Mouse (Mus musculus): ENCODE data around the gene Elovl6. TPM values are rescaled to one million over a fixed set of nuclear protein-coding genes. Genes with fewer than 3 reads are reported as not detected.

Gene Elovl6
- polyA plus RNA-seq, 1 experiment from 2014 or later = 37.6 TPM

GRCm38 (mm10) chr3:129621255-129621654 lies 89.1 kb downstream of the Elovl6 start:
- Histone ChIP-seq H3K27ac (ENCODE audit: low read length) (no peak overlapping the region), H3K9me3 (ENCODE audit: control insufficient read depth, low read depth, low read length) (no peaks in the 10 kb centered on the region), H3K4me1 (ENCODE audit: control insufficient read depth, insufficient read depth, low read length) (no peaks in the 10 kb centered on the region), H3K4me3 (ENCODE audit: low read depth, low read length) (no peak overlapping the region), H3K27me3 (ENCODE audit: control insufficient read depth, insufficient read depth, low read length) (no peaks in the 10 kb centered on the region), H3K36me3 (ENCODE audit: control insufficient read depth, insufficient read depth, low read length) (no peaks in the 10 kb centered on the region), H3K4me2 (replicated peaks; ENCODE audit: low read depth, low read length) (no peak overlapping the region), H3K9ac (replicated peaks; ENCODE audit: low read depth, low read length) (no peak overlapping the region)
- ATAC-seq (ENCODE audit: insufficient number of reproducible peaks, insufficient read depth, low FRiP score, low read depth) = no peak
- WGBS = 55% methylated on average over 5 of the region's 5 CpGs

- ATAC-seq (ENCODE audit: insufficient number of reproducible peaks, insufficient read depth, low FRiP score, low read depth) = no peak
- 79% methylated on average over 9 of the region's 9 CpGs for WGBS
- no peak overlapping the region for H3K9ac ChIP-seq (replicated peaks; ENCODE audit: low read depth, low read length)
Measured at GRCm38 (mm10) chr3:129622120-129622519, 90.0 kb downstream of the Elovl6 start.

GRCm38 (mm10) chr3:129622705-129623104 lies 90.5 kb downstream of the Elovl6 start:
- Histone ChIP-seq H3K4me1 (ENCODE audit: control insufficient read depth, insufficient read depth, low read length) (no peaks in the 10 kb centered on the region), H3K27ac (ENCODE audit: low read length) (no peak overlapping the region), H3K9me3 (ENCODE audit: control insufficient read depth, low read depth, low read length) (no peaks in the 10 kb centered on the region), H3K4me2 (replicated peaks; ENCODE audit: low read depth, low read length) (no peak overlapping the region), H3K27me3 (ENCODE audit: control insufficient read depth, insufficient read depth, low read length) (no peaks in the 10 kb centered on the region), H3K4me3 (ENCODE audit: low read depth, low read length) (no peak overlapping the region), H3K9ac (replicated peaks; ENCODE audit: low read depth, low read length) (no peak overlapping the region), H3K36me3 (ENCODE audit: control insufficient read depth, insufficient read depth, low read length) (no peaks in the 10 kb centered on the region)
- ATAC-seq (ENCODE audit: insufficient number of reproducible peaks, insufficient read depth, low FRiP score, low read depth) = no peak
- whole genome bisulfite sequencing = 92% methylated on average over 5 of the region's 5 CpGs

More at GRCm38 (mm10) chr3:129622120-129622519, 90.0 kb downstream of the Elovl6 start:
- H3K27me3 ChIP-seq (ENCODE audit: control insufficient read depth, insufficient read depth, low read length) = no peaks in the 10 kb centered on the region
- H3K27ac ChIP-seq (ENCODE audit: low read length) = no peak overlapping the region
- no peak overlapping the region for H3K4me2 ChIP-seq (replicated peaks; ENCODE audit: low read depth, low read length)
- H3K4me3 ChIP-seq (ENCODE audit: low read depth, low read length) = no peak overlapping the region
- H3K4me1 ChIP-seq (ENCODE audit: control insufficient read depth, insufficient read depth, low read length) = no peaks in the 10 kb centered on the region
- H3K9me3 ChIP-seq (ENCODE audit: control insufficient read depth, low read depth, low read length) = no peaks in the 10 kb centered on the region
- H3K36me3 ChIP-seq (ENCODE audit: control insufficient read depth, insufficient read depth, low read length) = no peaks in the 10 kb centered on the region

- Histone ChIP-seq H3K27ac (ENCODE audit: low read length) (no peak overlapping the region), H3K9me3 (ENCODE audit: control insufficient read depth, low read depth, low read length) (no peaks in the 10 kb centered on the region), H3K4me2 (replicated peaks; ENCODE audit: low read depth, low read length) (no peak overlapping the region), H3K4me3 (ENCODE audit: low read depth, low read length) (no peak overlapping the region), H3K27me3 (ENCODE audit: control insufficient read depth, insufficient read depth, low read length) (no peaks in the 10 kb centered on the region), H3K4me1 (ENCODE audit: control insufficient read depth, insufficient read depth, low read length) (no peaks in the 10 kb centered on the region), H3K36me3 (ENCODE audit: control insufficient read depth, insufficient read depth, low read length) (no peaks in the 10 kb centered on the region), H3K9ac (replicated peaks; ENCODE audit: low read depth, low read length) (no peak overlapping the region)
- ATAC-seq (ENCODE audit: insufficient number of reproducible peaks, insufficient read depth, low FRiP score, low read depth) = no peak
- WGBS = 95% methylated on average over 10 of the region's 10 CpGs
Measured at GRCm38 (mm10) chr3:129624193-129624805, 92.1 kb downstream of the Elovl6 start.

GRCm38 (mm10) chr3:129627281-129627680 lies 95.1 kb downstream of the Elovl6 start:
- WGBS = 73% methylated on average over 4 of the region's 4 CpGs
- Histone ChIP-seq H3K9me3 (ENCODE audit: control insufficient read depth, low read depth, low read length) (no peaks in the 10 kb centered on the region), H3K4me1 (ENCODE audit: control insufficient read depth, insufficient read depth, low read length) (no peaks in the 10 kb centered on the region), H3K36me3 (ENCODE audit: control insufficient read depth, insufficient read depth, low read length) (peaks cover 8% of the 10 kb centered on the region; the same call in 1 of the 2 replicates), H3K27me3 (ENCODE audit: control insufficient read depth, insufficient read depth, low read length) (no peaks in the 10 kb centered on the region), H3K4me2 (replicated peaks; ENCODE audit: low read depth, low read length) (no peak overlapping the region), H3K4me3 (ENCODE audit: low read depth, low read length) (no peak overlapping the region), H3K27ac (ENCODE audit: low read length) (no peak overlapping the region), H3K9ac (replicated peaks; ENCODE audit: low read depth, low read length) (no peak overlapping the region)
- ATAC-seq (ENCODE audit: insufficient number of reproducible peaks, insufficient read depth, low FRiP score, low read depth) = no peak

GRCm38 (mm10) chr3:129631018-129631417 lies 98.9 kb downstream of the Elovl6 start:
- 81% methylated on average over 1 of the region's 1 CpGs for WGBS
- no peak for ATAC-seq (ENCODE audit: insufficient number of reproducible peaks, insufficient read depth, low FRiP score, low read depth)
- Histone ChIP-seq H3K4me1 (ENCODE audit: control insufficient read depth, insufficient read depth, low read length) (no peaks in the 10 kb centered on the region), H3K4me3 (ENCODE audit: low read depth, low read length) (no peak overlapping the region), H3K36me3 (ENCODE audit: control insufficient read depth, insufficient read depth, low read length) (peaks cover 8% of the 10 kb centered on the region; the same call in 1 of the 2 replicates), H3K9me3 (ENCODE audit: control insufficient read depth, low read depth, low read length) (no peaks in the 10 kb centered on the region), H3K9ac (replicated peaks; ENCODE audit: low read depth, low read length) (no peak overlapping the region), H3K4me2 (replicated peaks; ENCODE audit: low read depth, low read length) (no peak overlapping the region), H3K27ac (ENCODE audit: low read length) (no peak overlapping the region), H3K27me3 (ENCODE audit: control insufficient read depth, insufficient read depth, low read length) (no peaks in the 10 kb centered on the region)

GRCm38 (mm10) chr3:129631857-129632256 lies 99.7 kb downstream of the Elovl6 start:
- Histone ChIP-seq H3K4me3 (ENCODE audit: low read depth, low read length) (no peak overlapping the region), H3K9me3 (ENCODE audit: control insufficient read depth, low read depth, low read length) (no peaks in the 10 kb centered on the region), H3K4me2 (replicated peaks; ENCODE audit: low read depth, low read length) (no peak overlapping the region), H3K27ac (ENCODE audit: low read length) (no peak overlapping the region), H3K9ac (replicated peaks; ENCODE audit: low read depth, low read length) (no peak overlapping the region), H3K36me3 (ENCODE audit: control insufficient read depth, insufficient read depth, low read length) (peaks cover 8% of the 10 kb centered on the region; the same call in 1 of the 2 replicates), H3K4me1 (ENCODE audit: control insufficient read depth, insufficient read depth, low read length) (no peaks in the 10 kb centered on the region), H3K27me3 (ENCODE audit: control insufficient read depth, insufficient read depth, low read length) (no peaks in the 10 kb centered on the region)
- 88% methylated on average over 5 of the region's 5 CpGs for WGBS
- no peak for ATAC-seq (ENCODE audit: insufficient number of reproducible peaks, insufficient read depth, low FRiP score, low read depth)

- whole genome bisulfite sequencing = 48% methylated on average over 8 of the region's 8 CpGs
Measured at GRCm38 (mm10) chr3:129633518-129633917, 101.4 kb downstream of the Elovl6 start.

More at GRCm38 (mm10) chr3:129633518-129633917, 101.4 kb downstream of the Elovl6 start:
- no peak for ATAC-seq (ENCODE audit: insufficient number of reproducible peaks, insufficient read depth, low FRiP score, low read depth)
- Histone ChIP-seq H3K27me3 (ENCODE audit: control insufficient read depth, insufficient read depth, low read length) (no peaks in the 10 kb centered on the region), H3K4me3 (ENCODE audit: low read depth, low read length) (no peak overlapping the region), H3K4me1 (ENCODE audit: control insufficient read depth, insufficient read depth, low read length) (no peaks in the 10 kb centered on the region), H3K9me3 (ENCODE audit: control insufficient read depth, low read depth, low read length) (no peaks in the 10 kb centered on the region), H3K9ac (replicated peaks; ENCODE audit: low read depth, low read length) (no peak overlapping the region), H3K27ac (ENCODE audit: low read length) (no peak overlapping the region), H3K4me2 (replicated peaks; ENCODE audit: low read depth, low read length) (no peak overlapping the region), H3K36me3 (ENCODE audit: control insufficient read depth, insufficient read depth, low read length) (peaks cover 8% of the 10 kb centered on the region; the same call in 1 of the 2 replicates)

Data from stomach, embryonic 14.5 days (tissue).